Mouse (Mus musculus) Patski (cell line): Measurements from ENCODE around the gene Kpna3. TPM values are rescaled to one million over a fixed set of nuclear protein-coding genes. Genes with fewer than 3 reads are reported as not detected.

ENCODE experiments used
- ATAC-seq: fragments of 100-300 bp; one replicate; pipeline ENCODE4 v1.8.0; 2021
- CTCF ChIA-PET: fragments of 350-600 bp; sonication (Branson Sonifier 250); formaldehyde crosslinking; loops from one replicate; lab custom pipeline; 2022; ENCODE audit warnings: inconsistent platforms; lab: Charles Lee
- POLR2A ChIA-PET: fragments of 350-600 bp; sonication (Branson Sonifier 250); formaldehyde crosslinking; loops from one replicate; lab custom pipeline; 2022; ENCODE audit warnings: antibody characterized with exemption, inconsistent platforms; lab: Charles Lee
- DNase-seq: peaks from one replicate; pipeline ENCODE4 v3.0.0-alpha.2; 2011; ENCODE audit warnings: low read depth, low spot score
- H3K27me3 ChIP-seq: fragments of 371-371 bp; one replicate; pipeline ENCODE4 v1.5.1; 2021
- CTCF ChIP-seq: fragments of 100-300 bp; IDR thresholded peaks from one replicate; pipeline ENCODE4 v1.5.1; 2021
- in situ Hi-C: fragments of 300-500 bp; cut with MboI; formaldehyde crosslinking; loops from 3 replicates; pipeline ENCODE4 v1.11.1; 2018; ENCODE audit warnings: low pct_unique_long_range_greater_than_20kb, mixed read lengths
- polyA plus RNA-seq: library from polyadenylated mRNA; unstranded; gene quantifications from one replicate; pipeline ENCODE4 v1.2.3, GENCODE M21; 2021

Gene Kpna3
- polyA plus RNA-seq, 1 experiment from 2014 or later = 37.7 TPM

DNA sequence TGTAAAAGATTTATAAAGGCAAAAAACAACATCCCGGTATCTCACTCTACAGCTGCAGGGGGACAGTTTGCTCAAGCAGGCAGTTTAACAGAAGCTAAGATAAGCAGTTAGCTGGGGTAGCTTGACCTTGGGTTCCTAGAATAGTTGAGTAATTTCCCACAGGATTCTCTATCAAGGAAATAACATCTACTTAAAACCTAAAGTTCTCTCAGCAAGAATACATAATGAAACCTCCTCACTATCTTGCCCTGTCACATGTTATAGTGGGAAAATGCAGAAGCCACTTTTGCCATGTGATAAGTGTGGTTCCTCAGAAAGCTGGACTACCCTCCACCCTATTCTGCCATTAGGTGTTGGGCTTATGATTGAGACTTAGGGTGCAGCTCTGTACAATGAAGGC lies 116.9 kb downstream of the Kpna3 start:
- no peak for TF ChIP-seq CTCF
- in situ Hi-C loops = no loop called here
- no peak for ATAC-seq
- POLR2A ChIA-PET = no interaction called here
- CTCF ChIA-PET = interaction anchor here (1.1 kb wide), 1 partner anchor 12 kb away, joined by 3 read pairs; no protein-coding TSS in a partner anchor
- no peaks in the 10 kb centered on the region for H3K27me3 ChIP-seq
- no peak for DNase-seq

DNA sequence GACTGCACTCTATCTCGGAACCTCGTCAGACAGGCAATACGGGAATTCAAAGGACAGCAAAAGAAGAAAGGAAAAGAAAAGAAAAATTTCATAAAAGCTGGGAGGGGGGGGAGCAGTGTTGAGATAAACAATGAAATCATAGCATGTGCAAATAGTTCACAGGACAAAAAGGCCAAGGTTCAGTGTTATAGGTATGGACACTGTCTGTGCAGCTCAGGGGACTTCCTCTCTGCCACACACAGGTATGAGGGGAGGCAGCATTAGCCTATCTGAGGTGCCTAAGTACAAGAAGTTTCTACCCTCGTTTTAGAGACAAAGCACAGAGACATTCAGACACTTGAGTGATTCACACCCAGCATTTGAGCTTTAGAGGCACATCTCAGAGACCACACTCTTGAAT lies 118.5 kb downstream of the Kpna3 start:
- DNase-seq (no peak), ATAC-seq (no peak)
- ChIA-PET CTCF (interaction anchor here (0.8 kb wide), 1 partner anchor 177 kb away, joined by 3 read pairs; no protein-coding TSS in a partner anchor), POLR2A (no interaction called here)
- TF ChIP-seq CTCF = no peak
- no peaks in the 10 kb centered on the region for H3K27me3 ChIP-seq
- in situ Hi-C loops = no loop called here

DNA sequence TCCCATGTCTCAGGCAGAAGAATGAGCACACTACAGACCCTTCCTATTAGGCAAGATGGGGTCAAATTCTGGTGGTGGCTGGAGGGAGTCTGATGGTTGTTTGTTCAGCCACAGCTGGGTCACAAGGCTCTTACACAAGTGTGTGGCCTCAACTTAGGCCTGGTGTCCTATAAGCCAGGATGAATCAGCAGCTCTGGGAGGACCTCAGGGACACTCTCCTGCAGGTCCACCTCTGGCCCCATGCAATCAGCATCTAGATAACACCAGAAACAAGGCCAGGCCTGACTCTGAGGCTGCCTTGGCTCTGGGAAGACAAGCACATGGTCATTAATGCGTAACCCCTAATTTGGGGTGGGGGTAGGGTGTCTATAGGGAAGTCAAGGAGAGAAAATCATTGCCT lies 118.9 kb downstream of the Kpna3 start:
- DNase-seq (no peak), ATAC-seq (no peak)
- TF ChIP-seq CTCF = no peak
- POLR2A ChIA-PET = interaction anchor here (0.6 kb wide), 1 partner anchor 222 kb away, joined by 3 read pairs; no protein-coding TSS in a partner anchor
- CTCF ChIA-PET = interaction anchor here (1.5 kb wide), 1 partner anchor 26 kb away, joined by 5 read pairs; no protein-coding TSS in a partner anchor
- in situ Hi-C loops = no loop called here
- H3K27me3 ChIP-seq = no peaks in the 10 kb centered on the region

DNA sequence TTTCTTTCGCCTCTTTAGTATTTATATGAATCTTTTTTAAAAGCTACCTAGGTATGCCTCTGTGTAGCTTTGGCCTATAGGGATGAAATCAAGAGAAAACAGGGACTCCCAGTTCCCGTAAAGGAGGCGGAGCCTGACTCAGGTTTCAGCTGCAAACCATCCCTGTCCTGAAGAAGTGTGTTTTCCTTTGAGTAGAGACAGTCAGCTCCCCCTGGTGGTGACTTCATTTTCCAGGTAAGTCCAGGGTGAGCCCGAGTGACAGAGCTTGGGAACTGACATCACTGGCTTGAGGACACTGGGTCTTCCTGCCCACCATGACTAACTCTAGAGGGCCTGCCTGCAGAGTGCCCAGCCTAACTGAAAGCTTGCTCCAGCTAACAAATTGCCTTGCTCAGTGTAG lies 122.8 kb downstream of the Kpna3 start:
- in situ Hi-C loops = no loop called here
- peak; percentile 12 for ATAC-seq
- no peaks in the 10 kb centered on the region for H3K27me3 ChIP-seq
- TF ChIP-seq CTCF = no peak
- no peak for DNase-seq
- POLR2A ChIA-PET = no interaction called here
- CTCF ChIA-PET = interaction anchor here (0.7 to 2.8 kb wide), 4 partner anchors 10 to 40 kb away, joined by 4 to 12 read pairs (median 6); no protein-coding TSS in a partner anchor

Other genes with a start within 250 kb of the Kpna3 start
- not detected for gene Sgcg, start 181.4 kb downstream of the Kpna3 start, polyA plus RNA-seq
- gene Arl11, start 130.1 kb downstream of the Kpna3 start, polyA plus RNA-seq = not detected
- 4.0 TPM for gene Ebpl, start 79.4 kb downstream of the Kpna3 start, polyA plus RNA-seq
- gene Spryd7, start 117.0 kb upstream of the Kpna3 start, polyA plus RNA-seq = 20.9 TPM
- gene Trim13, start 158.4 kb upstream of the Kpna3 start, polyA plus RNA-seq = 13.2 TPM
- 0.37 TPM for gene Kcnrg, start 167.6 kb upstream of the Kpna3 start, polyA plus RNA-seq